Mouse (Mus musculus): ENCODE results near the gene Rnase12. TPM values are rescaled to one million over a fixed set of nuclear protein-coding genes. Genes with fewer than 3 reads are reported as not detected.

Rnase12 gene
- total RNA-seq, 1 experiment from 2014 or later = not detected

Other genes with a start within 250 kb of the Rnase12 start
- not detected in 2 replicates for gene Ccnb1ip1, start 249.9 kb downstream of the Rnase12 start, total RNA-seq (2017)
- gene Parp2, start 249.8 kb downstream of the Rnase12 start, total RNA-seq (2017) = 91.4 and 97.5 TPM in 2 replicates
- gene Tep1, start 187.1 kb downstream of the Rnase12 start, total RNA-seq (2017) = 6.6 and 24.2 TPM in 2 replicates
- not detected in 2 replicates for gene Klhl33, start 160.2 kb downstream of the Rnase12 start, total RNA-seq (2017)
- 106 and 113 TPM in 2 replicates for gene Osgep, start 132.8 kb downstream of the Rnase12 start, total RNA-seq (2017)
- 136 and 150 TPM in 2 replicates for gene Apex1, start 132.7 kb downstream of the Rnase12 start, total RNA-seq (2017)
- gene Pip4p1, start 126.8 kb downstream of the Rnase12 start, total RNA-seq (2017) = 9.0 and 15.9 TPM in 2 replicates
- 101 and 172 TPM in 2 replicates for gene Pnp, start 126.6 kb downstream of the Rnase12 start, total RNA-seq (2017)
- gene Gm49342, start 113.1 kb downstream of the Rnase12 start, total RNA-seq (2017) = 45.7 and 69.8 TPM in 2 replicates
- gene Pnp2, start 101.7 kb downstream of the Rnase12 start, total RNA-seq (2017) = 3.5 and 4.7 TPM in 2 replicates
- not detected in 2 replicates for gene Rnase10, start 49.9 kb downstream of the Rnase12 start, total RNA-seq (2017)
- not detected in 2 replicates for gene Rnase9, start 15.8 kb downstream of the Rnase12 start, total RNA-seq (2017)
- not detected in 2 replicates for gene Rnase11, start 7.5 kb downstream of the Rnase12 start, total RNA-seq (2017)
- not detected in 2 replicates for gene Olfr750, start 16.8 kb upstream of the Rnase12 start, total RNA-seq (2017)
- gene Rnase4, start 33.4 kb upstream of the Rnase12 start, total RNA-seq (2017) = 3.3 and 6.2 TPM in 2 replicates
- gene Ang, start 33.5 kb upstream of the Rnase12 start, total RNA-seq (2017) = 5.9 TPM in 1 of 2 replicates, not detected in the other
- gene Eddm3b, start 56.8 kb upstream of the Rnase12 start, total RNA-seq (2017) = not detected in 2 replicates
- 66.9 and 80.2 TPM in 2 replicates for gene Rnase6, start 66.2 kb upstream of the Rnase12 start, total RNA-seq (2017)
- gene Rnase1, start 89.1 kb upstream of the Rnase12 start, total RNA-seq (2017) = not detected in 2 replicates
- not detected in 2 replicates for gene Rnase2b, start 104.6 kb upstream of the Rnase12 start, total RNA-seq (2017)
- not detected in 2 replicates for gene Ang2, start 141.5 kb upstream of the Rnase12 start, total RNA-seq (2017)
- not detected in 2 replicates for gene Ear14, start 145.7 kb upstream of the Rnase12 start, total RNA-seq (2017)
- not detected in 2 replicates for gene Rnase2a, start 198.5 kb upstream of the Rnase12 start, total RNA-seq (2017)

Measured in hematopoietic stem cell, adult 5-6 weeks (primary cell).